Mouse (Mus musculus) MEL (cell line): Measurements from ENCODE around the gene BC051665. TPM values are rescaled to one million over a fixed set of nuclear protein-coding genes. Genes with fewer than 3 reads are reported as not detected.
A peak's percentile ranks its signal among the peaks of the same experiment; 100 is the strongest.

Experiments
- DNase-seq: peaks from one replicate; pipeline ENCODE4 v3.0.0; 2011; ENCODE audit warnings: low read depth, low spot score
- H3K27ac ChIP-seq: 2 replicates; pipeline ENCODE4 v1.5.1; 2012; ENCODE audit warnings: low read depth, mild to moderate bottlenecking, control low read depth, low read length, moderate library complexity; ENCODE audit not compliant: control insufficient read depth
- H3K27me3 ChIP-seq, 2 experiments: fragments of 150-350 bp in 1 of 2; sonication (generic) in 1 of 2; 2 replicates each; pipeline ENCODE4 v1.6.1; 2012; ENCODE audit warnings: low read length in 2 of 2, mild to moderate bottlenecking in 2 of 2, improper control_type of control experiment in 1 of 2, moderate library complexity in 1 of 2; ENCODE audit not compliant: insufficient read depth in 2 of 2, control insufficient read depth in 1 of 2
- H3K36me3 ChIP-seq, 2 experiments: 2 replicates each; pipeline ENCODE4 v1.6.1; 2012 to 2014; ENCODE audit warnings: low read length in 2 of 2, improper control_type of control experiment in 1 of 2, inconsistent platforms in 1 of 2, mild to moderate bottlenecking in 1 of 2; ENCODE audit not compliant: insufficient read depth in 2 of 2, control insufficient read depth in 1 of 2
- H3K4me1 ChIP-seq, 2 experiments: fragments of 150-350 bp in 1 of 2; sonication (generic) in 1 of 2; 2 replicates each; pipeline ENCODE4 v1.6.1; 2012; ENCODE audit warnings: low read length in 2 of 2, improper control_type of control experiment in 1 of 2, mild to moderate bottlenecking in 1 of 2; ENCODE audit not compliant: insufficient read depth in 2 of 2, control insufficient read depth in 1 of 2
- H3K4me3 ChIP-seq, 2 experiments: fragments of 150-350 bp in 1 of 2; sonication (generic) in 1 of 2; 2 replicates each; pipeline ENCODE4 v1.5.1; 2012; ENCODE audit warnings: low read depth in 2 of 2, low read length in 2 of 2, mild to moderate bottlenecking in 2 of 2, moderate library complexity in 2 of 2, control low read depth in 1 of 2, improper control_type of control experiment in 1 of 2; ENCODE audit not compliant: control insufficient read depth in 1 of 2, insufficient read depth in 1 of 2
- H3K79me2 ChIP-seq: 2 replicates; pipeline ENCODE4 v1.6.1; 2012; ENCODE audit warnings: mild to moderate bottlenecking, low read length, moderate library complexity; ENCODE audit not compliant: control insufficient read depth, poor library complexity, insufficient read depth
- H3K9ac ChIP-seq: 2 replicates; pipeline ENCODE4 v1.6.1; 2012; ENCODE audit warnings: low read depth, mild to moderate bottlenecking, control low read depth, low read length, moderate library complexity; ENCODE audit not compliant: control insufficient read depth, poor library complexity, severe bottlenecking
- H3K9me3 ChIP-seq: fragments of 150-350 bp; sonication (generic); replicated peaks from 2 replicates; pipeline ENCODE4 v1.6.1; 2012; ENCODE audit warnings: mild to moderate bottlenecking, low read length, improper control_type of control experiment, moderate library complexity; ENCODE audit not compliant: insufficient read depth
- CHD1 ChIP-seq: IDR thresholded peaks from 2 replicates; pipeline ENCODE4 v1.6.1; 2012; ENCODE audit warnings: low read depth, mild to moderate bottlenecking, inconsistent platforms, low read length, improper control_type of control experiment
- CTCF ChIP-seq, 3 experiments: IDR thresholded peaks in 2 of 3; conservative IDR thresholded peaks in 1 of 3; 2 replicates each; pipeline ENCODE4 v1.5.1; 2011 to 2012; ENCODE audit warnings: low read length in 3 of 3, low read depth in 2 of 3, mild to moderate bottlenecking in 2 of 3, improper control_type of control experiment in 1 of 3, inconsistent platforms in 1 of 3, mixed read lengths in 1 of 3, moderate library complexity in 1 of 3; ENCODE audit not compliant: control insufficient read depth in 1 of 3, insufficient read depth in 1 of 3, poor library complexity in 1 of 3, severe bottlenecking in 1 of 3
- ELF1 ChIP-seq: IDR thresholded peaks from 2 replicates; pipeline ENCODE4 v1.6.1; 2014; ENCODE audit warnings: low read depth, mild to moderate bottlenecking, inconsistent platforms, low read length, improper control_type of control experiment, moderate library complexity
- JUND ChIP-seq: IDR thresholded peaks from 2 replicates; pipeline ENCODE4 v1.6.1; 2011; ENCODE audit warnings: low read depth, mild to moderate bottlenecking, improper control_type of control experiment, low read length
- MAFK ChIP-seq: IDR thresholded peaks from 2 replicates; pipeline ENCODE4 v1.6.1; 2011; ENCODE audit warnings: low read depth, mild to moderate bottlenecking, low read length, improper control_type of control experiment, borderline replicate concordance
- MAX ChIP-seq: IDR thresholded peaks from 2 replicates; pipeline ENCODE4 v1.6.1; 2011; ENCODE audit warnings: low read length, improper control_type of control experiment
- MYB ChIP-seq: IDR thresholded peaks from 2 replicates; pipeline ENCODE4 v1.6.1; 2011; ENCODE audit warnings: mild to moderate bottlenecking, low read depth, low read length, improper control_type of control experiment
- MYC ChIP-seq: IDR thresholded peaks from 2 replicates; pipeline ENCODE4 v1.6.1; 2011; ENCODE audit warnings: low read depth, mild to moderate bottlenecking, low read length, improper control_type of control experiment, moderate library complexity
- NRF1 ChIP-seq: IDR thresholded peaks from 2 replicates; pipeline ENCODE4 v1.6.1; 2014; ENCODE audit warnings: low read depth, mild to moderate bottlenecking, inconsistent platforms, low read length, improper control_type of control experiment, moderate library complexity; ENCODE audit not compliant: poor library complexity, insufficient read depth, severe bottlenecking
- POLR2AphosphoS5 ChIP-seq: IDR thresholded peaks from 2 replicates; pipeline ENCODE4 v1.6.1; 2012; ENCODE audit warnings: low read depth, borderline replicate concordance, mild to moderate bottlenecking, inconsistent platforms, low read length, moderate library complexity, mixed read lengths
- RAD21 ChIP-seq: IDR thresholded peaks from 2 replicates; pipeline ENCODE4 v1.6.1; 2011; ENCODE audit warnings: mild to moderate bottlenecking, low read depth, low read length, improper control_type of control experiment
- SIN3A ChIP-seq: IDR thresholded peaks from 2 replicates; pipeline ENCODE4 v1.6.1; 2012; ENCODE audit warnings: low read length, improper control_type of control experiment, inconsistent platforms
- SMC3 ChIP-seq: IDR thresholded peaks from 2 replicates; pipeline ENCODE4 v1.6.1; 2011; ENCODE audit warnings: low read depth, low read length, improper control_type of control experiment
- TAL1 ChIP-seq: IDR thresholded peaks from 2 replicates; pipeline ENCODE4 v1.6.1; 2012; ENCODE audit warnings: mild to moderate bottlenecking, inconsistent platforms, low read length, moderate library complexity, mixed read lengths
- TBP ChIP-seq: IDR thresholded peaks from 2 replicates; pipeline ENCODE4 v1.8.0; 2011; ENCODE audit warnings: low read depth, low read length, improper control_type of control experiment
- USF1 ChIP-seq: IDR thresholded peaks from 2 replicates; pipeline ENCODE4 v1.6.1; 2014; ENCODE audit warnings: low read depth, mild to moderate bottlenecking, inconsistent platforms, low read length, improper control_type of control experiment, moderate library complexity
- USF2 ChIP-seq, 2 experiments: IDR thresholded peaks; 2 replicates each; pipeline ENCODE4 v1.6.1; 2011 to 2012; ENCODE audit warnings: improper control_type of control experiment in 2 of 2, low read length in 2 of 2, borderline replicate concordance in 1 of 2, inconsistent platforms in 1 of 2, low read depth in 1 of 2, mild to moderate bottlenecking in 1 of 2; ENCODE audit not compliant: insufficient read depth in 1 of 2
- ZKSCAN1 ChIP-seq: IDR thresholded peaks from 2 replicates; pipeline ENCODE4 v1.6.1; 2012; ENCODE audit warnings: low read depth, mild to moderate bottlenecking, inconsistent platforms, low read length, improper control_type of control experiment, moderate library complexity
- ZMIZ1 ChIP-seq: IDR thresholded peaks from 2 replicates; pipeline ENCODE4 v1.6.1; 2012; ENCODE audit warnings: low read depth, mild to moderate bottlenecking, inconsistent platforms, low read length, improper control_type of control experiment, moderate library complexity
- ZNF384 ChIP-seq: IDR thresholded peaks from 2 replicates; pipeline ENCODE4 v1.6.1; 2012; ENCODE audit warnings: low read depth, mild to moderate bottlenecking, inconsistent platforms, low read length, improper control_type of control experiment
- polyA plus RNA-seq, 2 experiments: library from polyadenylated mRNA; stranded (reverse) in 1 of 2; unstranded in 1 of 2; fragments of >175 nt in 1 of 2; fragments of >200 nt in 1 of 2; gene quantifications; 2 replicates each; pipeline versions ENCODE4 v1.2.1 to v1.2.4; 2012; ENCODE audit warnings: low replicate concordance in 2 of 2, low read depth in 1 of 2; ENCODE audit not compliant: insufficient read length in 2 of 2, insufficient read depth in 1 of 2, missing spikeins in 1 of 2
- total RNA-seq: library from RNA; depleted of rRNA; stranded (reverse); fragments of 300-350 nt; gene quantifications from 2 replicates; pipeline ENCODE4 v1.2.3, GENCODE M21; 2012

BC051665 gene
- total and polyA plus RNA-seq, 3 experiments = not detected

DNA sequence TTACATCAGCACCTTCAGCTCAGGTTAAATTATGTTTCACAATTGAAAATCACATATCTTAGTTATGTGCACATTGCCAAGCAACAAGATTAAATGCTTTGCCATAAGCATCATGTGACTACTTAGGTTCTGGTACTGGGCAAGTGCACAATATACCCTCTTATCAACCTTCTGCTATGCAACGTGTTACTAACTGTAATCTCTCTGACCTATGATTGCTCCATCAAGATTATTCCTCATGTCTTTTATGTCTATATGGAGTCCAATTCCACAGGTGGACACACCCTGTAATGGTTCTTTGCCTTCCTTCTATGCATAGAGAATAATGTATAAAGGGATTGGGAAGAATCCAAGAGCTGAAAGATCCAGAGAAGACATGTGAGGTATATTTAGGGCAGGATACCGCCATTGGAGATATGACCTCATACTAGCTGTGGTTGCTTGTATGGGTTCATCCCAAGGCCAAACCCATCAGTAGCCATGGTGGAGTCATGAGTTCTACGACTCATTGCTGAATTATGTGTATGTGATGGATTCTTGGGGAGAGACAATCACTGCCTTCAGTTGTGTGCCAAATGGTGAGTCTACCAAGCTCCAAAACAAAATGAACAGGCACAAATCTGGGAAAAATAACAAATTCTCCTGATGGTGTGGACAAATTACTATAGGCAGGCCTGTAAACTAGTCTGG, 34.5 kb upstream of the BC051665 start:
- H3K27me3 ChIP-seq = no peaks in the 10 kb centered on the region
- H3K36me3 ChIP-seq = no peaks in the 10 kb centered on the region
- no peak for DNase-seq
- no peak overlapping the region for H3K27ac ChIP-seq
- no peak overlapping the region for H3K4me3 ChIP-seq
- H3K79me2 ChIP-seq = no peaks in the 10 kb centered on the region
- H3K9ac ChIP-seq = no peak overlapping the region
- no peaks in the 10 kb centered on the region for H3K4me1 ChIP-seq
- no peak for TF ChIP-seq TAL1
- TF ChIP-seq MAFK = no peak
- TF ChIP-seq ZMIZ1 = no peak
- no peak for TF ChIP-seq ZKSCAN1
- TF ChIP-seq TBP = no peak
- TF ChIP-seq MYC = no peak
- TF ChIP-seq CTCF (IDR thresholded peaks at IDR 0.05 in 2 of 3, conservative IDR thresholded peaks at IDR 0.05 in 1 of 3; ENCODE audit: control insufficient read depth in 1 of 3, insufficient read depth in 1 of 3, low read depth in 2 of 3, low read length in 3 of 3, poor library complexity in 1 of 3, severe bottlenecking in 1 of 3) = no peak
- TF ChIP-seq SIN3A = no peak
- H3K9me3 ChIP-seq = no peaks in the 10 kb centered on the region

DNA sequence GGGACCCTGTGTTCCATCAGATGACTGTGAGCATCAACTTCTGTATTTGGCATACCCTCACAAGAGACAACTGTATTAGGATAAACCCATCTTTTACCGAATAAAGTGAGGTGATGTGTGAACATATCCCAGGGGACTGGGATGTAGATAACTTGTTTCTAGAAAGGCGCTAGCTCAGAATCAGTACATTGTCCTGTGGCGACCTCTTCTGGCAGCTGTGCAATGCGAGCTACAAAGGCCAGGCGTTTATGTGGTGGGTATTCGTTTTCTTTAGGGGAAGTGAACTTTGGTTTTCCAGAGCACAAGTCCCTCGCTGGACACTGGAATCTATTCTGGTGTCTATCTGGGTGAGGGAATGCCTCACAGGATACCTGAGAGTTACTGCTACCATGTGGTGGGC, 33.3 kb upstream of the BC051665 start:
- H3K36me3 ChIP-seq = no peaks in the 10 kb centered on the region
- H3K4me3 ChIP-seq = no peak overlapping the region
- no peak for TF ChIP-seq NRF1
- TF ChIP-seq ZNF384 = no peak
- TF ChIP-seq SIN3A = no peak
- no peak for TF ChIP-seq CHD1
- peak in 2 of 3 experiments; percentile 30 to 32; a peak in 2 of 6 replicates for TF ChIP-seq CTCF (IDR thresholded peaks at IDR 0.05 in 2 of 3, conservative IDR thresholded peaks at IDR 0.05 in 1 of 3; ENCODE audit: control insufficient read depth in 1 of 3, insufficient read depth in 1 of 3, low read depth in 2 of 3, low read length in 3 of 3, poor library complexity in 1 of 3, severe bottlenecking in 1 of 3)
- TF ChIP-seq USF2 (IDR thresholded peaks at IDR 0.05; ENCODE audit: borderline replicate concordance in 1 of 2, insufficient read depth in 1 of 2, low read depth in 1 of 2, low read length in 2 of 2) = no peak
- TF ChIP-seq JUND = no peak
- no peak for TF ChIP-seq ZMIZ1
- 0 out of 2 replicates have a peak, but pooled peaks have one; percentile 35 for TF ChIP-seq SMC3
- TF ChIP-seq MAX = no peak
- no peak for TF ChIP-seq POLR2AphosphoS5
- no peak for TF ChIP-seq MYB
- peak; percentile 34 for TF ChIP-seq RAD21
- no peak for TF ChIP-seq ELF1
- TF ChIP-seq USF1 = no peak
- TF ChIP-seq, all 39 proteins: peak for 3
- H3K4me1 ChIP-seq = no peaks in the 10 kb centered on the region
- H3K79me2 ChIP-seq = no peaks in the 10 kb centered on the region
- H3K27ac ChIP-seq = no peak overlapping the region
- DNase-seq = peak; percentile 4
- H3K9ac ChIP-seq = no peak overlapping the region
- no peaks in the 10 kb centered on the region for H3K9me3 ChIP-seq
- no peaks in the 10 kb centered on the region for H3K27me3 ChIP-seq
